Mouse (Mus musculus): ENCODE results near the gene Pld1.

The Pld1 gene

GRCm38 (mm10) chr3:28158006-28158405 lies 219.5 kb downstream of the Pld1 start:
- DNase-seq (ENCODE audit: low spot score), result no peak

- DNase-seq (ENCODE audit: low spot score), result no peak
Measured at GRCm38 (mm10) chr3:28158916-28159315, 220.4 kb downstream of the Pld1 start.

- DNase-seq (ENCODE audit: low spot score), result no peak
Measured at GRCm38 (mm10) chr3:28162346-28162745, 223.9 kb downstream of the Pld1 start.

GRCm38 (mm10) chr3:28164678-28165077 lies 226.2 kb downstream of the Pld1 start:
- no peak for DNase-seq (ENCODE audit: low spot score)

GRCm38 (mm10) chr3:28165598-28165997 lies 227.1 kb downstream of the Pld1 start:
- DNase-seq (ENCODE audit: low spot score), result no peak

DNA sequence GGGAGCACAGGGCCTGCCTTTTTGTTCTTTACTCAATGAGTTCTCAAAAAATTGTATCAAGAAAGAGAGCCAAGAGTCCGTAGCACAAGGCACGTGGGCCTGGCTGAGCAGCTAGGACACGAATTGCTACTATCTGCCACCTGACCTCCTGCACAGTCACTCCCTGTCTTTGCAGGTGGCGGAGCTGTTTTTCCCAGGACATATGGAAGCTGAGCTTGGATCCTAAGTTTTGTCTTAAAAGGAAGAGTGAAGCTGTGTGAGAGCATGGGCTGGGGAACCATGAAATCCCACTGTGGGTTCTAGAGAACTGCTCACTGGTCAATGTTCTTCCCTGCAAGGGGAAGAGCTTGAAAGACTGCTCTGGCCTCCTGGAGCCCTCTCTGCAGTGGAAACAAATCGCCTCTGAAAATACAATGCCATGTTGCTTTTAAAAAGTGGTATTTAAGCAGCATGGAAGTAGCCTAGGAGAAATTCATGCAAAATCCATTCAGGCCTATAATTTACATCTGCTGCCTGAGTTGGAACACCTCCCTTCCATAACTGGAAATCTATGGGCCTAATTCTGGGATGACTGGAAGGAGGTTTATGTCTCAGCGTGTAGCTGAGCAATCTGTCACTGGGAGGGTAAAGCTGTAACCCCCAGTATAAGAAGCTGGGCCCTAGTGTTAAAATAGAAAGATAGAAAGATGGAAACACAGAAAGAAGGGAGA lies 229.5 kb downstream of the Pld1 start:
- DNase-seq (ENCODE audit: low spot score), result no peak

- DNase-seq (ENCODE audit: low spot score), result peak; percentile 34
Measured at GRCm38 (mm10) chr3:28170911-28171618, 232.6 kb downstream of the Pld1 start.

DNA sequence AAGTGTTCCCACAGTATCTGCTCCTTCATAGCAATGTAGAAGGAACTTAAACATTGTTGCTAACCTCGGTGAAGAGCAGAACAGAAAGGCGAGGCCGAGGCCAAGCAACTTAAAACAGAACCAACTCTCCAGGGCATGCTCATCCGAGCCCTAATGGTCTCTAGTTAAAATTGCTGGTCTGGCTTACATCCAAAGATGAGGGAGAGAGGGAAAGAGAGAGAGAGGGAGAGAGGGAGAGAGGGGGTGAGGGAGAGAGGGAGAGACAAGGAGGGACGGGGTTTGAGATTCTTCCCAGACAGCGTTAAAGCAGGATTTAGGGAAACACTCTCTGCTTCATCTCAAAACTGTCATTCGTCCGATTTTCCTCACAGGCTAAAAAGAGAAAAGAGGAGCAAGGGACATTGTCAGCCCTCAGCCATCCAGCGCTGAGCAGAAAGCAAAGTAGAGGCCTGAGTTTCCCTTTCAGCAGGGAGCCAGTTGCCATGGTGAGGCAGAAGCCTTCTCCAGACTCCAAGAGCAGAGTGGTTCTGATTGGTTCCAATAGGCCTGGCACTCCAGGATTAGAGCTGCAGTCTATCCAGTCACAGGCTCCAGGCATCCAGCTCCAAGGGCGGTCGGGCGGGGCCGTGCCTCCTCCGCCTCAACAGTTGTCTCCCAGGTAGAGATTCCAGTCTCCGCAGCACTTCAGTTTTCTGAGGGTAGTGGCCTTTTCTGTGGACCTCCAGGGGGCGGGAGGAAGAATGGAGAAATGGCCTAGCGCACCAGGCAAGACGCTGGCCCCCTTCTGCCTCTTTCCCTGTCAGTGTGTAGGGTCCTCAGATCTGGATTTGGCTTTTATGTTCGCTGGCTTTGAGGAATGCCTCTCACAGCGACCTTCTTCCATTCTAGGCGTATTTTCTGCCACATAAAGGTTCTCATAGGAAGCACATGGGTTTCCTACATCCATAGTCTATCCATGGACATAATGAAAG lies 237.8 kb downstream of the Pld1 start:
- DNase-seq (ENCODE audit: low spot score), result peak; percentile 80

DNA sequence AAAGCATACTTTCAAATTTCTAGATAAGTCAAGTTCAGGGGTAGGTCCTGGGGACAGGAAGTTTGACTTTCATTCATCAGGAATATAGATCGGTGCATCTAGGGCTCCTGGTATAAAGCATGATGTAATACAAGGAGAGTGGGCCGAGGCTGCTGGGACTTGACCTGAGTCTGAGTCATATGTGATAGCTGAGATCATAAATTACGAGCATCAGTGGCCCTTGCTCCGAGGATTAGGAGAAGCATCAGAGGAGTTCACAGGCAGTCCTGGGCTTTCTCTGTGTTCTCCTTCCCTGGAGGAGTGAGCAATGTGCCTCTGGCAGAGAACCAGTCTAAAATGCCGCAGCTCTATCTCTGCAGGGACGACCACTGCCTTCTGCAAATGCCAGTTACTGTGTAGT lies 239.8 kb downstream of the Pld1 start:
- no peak for DNase-seq (ENCODE audit: low spot score)
